Mouse (Mus musculus) small intestine, adult 2 months (tissue): ENCODE measurements around the gene Vps9d1.

ENCODE experiments used
- CTCF ChIP-seq: fragments of 200-500 bp; IDR thresholded peaks from 2 replicates; pipeline ENCODE4 v1.5.1; 2012; ENCODE audit warnings: low read depth, mild to moderate bottlenecking, control low read depth, inconsistent platforms, low read length, moderate library complexity, mixed read lengths; ENCODE audit not compliant: insufficient replicate concordance, insufficient read length; ENCODE audit errors: extremely low read depth
- POLR2A ChIP-seq: fragments of 200-500 bp; IDR thresholded peaks from 2 replicates; pipeline ENCODE4 v1.6.1; 2012; ENCODE audit warnings: low read depth, mild to moderate bottlenecking, control low read depth, inconsistent platforms, low read length, moderate library complexity

- no peak for TF ChIP-seq POLR2A
- no peak for TF ChIP-seq CTCF
Observed at GRCm38 (mm10) chr8:123271901-123272300, 17.8 kb upstream of the Vps9d1 start.
